Mouse (Mus musculus) heart, adult 9 months (tissue): ENCODE measurements around the gene Rassf8.

ENCODE experiments used
- DNase-seq, 2 experiments: peaks; one replicate each; pipeline ENCODE4 v3.0.0; 2022; ENCODE audit warnings: low spot score in 2 of 2

Gene Rassf8

DNA sequence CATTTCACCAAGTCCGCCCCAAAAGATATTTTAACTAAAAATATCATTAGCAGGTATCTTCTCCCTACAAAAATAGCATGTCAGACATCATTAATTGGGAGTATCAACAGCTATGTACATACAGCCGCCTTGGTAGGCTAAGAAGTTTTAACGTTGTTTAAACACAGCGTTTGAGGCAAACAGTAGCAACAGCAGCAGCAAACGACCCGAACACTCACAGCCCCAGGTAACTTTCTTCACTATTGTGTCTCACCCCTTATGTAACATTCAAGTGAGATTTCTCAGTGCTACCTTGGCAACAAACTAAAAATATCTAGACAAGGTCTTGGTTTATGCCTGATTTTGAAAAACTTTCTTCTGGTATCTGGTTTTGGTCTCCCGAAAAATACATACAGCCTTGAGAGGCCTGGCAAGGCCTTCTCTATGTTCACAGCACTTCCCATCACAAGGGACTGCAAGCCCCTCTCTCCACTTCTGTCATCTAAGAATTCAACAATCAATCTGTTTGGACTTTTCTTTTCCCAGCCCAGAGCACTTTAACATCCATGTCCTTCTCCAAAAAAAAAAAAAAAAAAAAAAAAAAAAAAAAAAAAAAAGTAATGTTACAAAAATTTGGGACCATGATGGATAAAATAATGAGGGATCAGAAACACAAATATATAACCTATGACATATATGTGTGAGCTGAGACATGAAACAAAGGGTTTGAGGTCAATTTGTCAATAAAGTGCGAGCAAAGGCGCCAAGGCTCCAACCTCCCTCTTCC, 115.1 kb downstream of the Rassf8 start:
- DNase-seq, result no peak

GRCm38 (mm10) chr6:145862321-145862720, 115.8 kb downstream of the Rassf8 start:
- no peak for DNase-seq

- no peak for DNase-seq
Observed at GRCm38 (mm10) chr6:145862739-145863064, 116.2 kb downstream of the Rassf8 start.

- DNase-seq, result peak; percentile 81 to 85
Observed at GRCm38 (mm10) chr6:145863065-145863971, 116.8 kb downstream of the Rassf8 start.

DNA sequence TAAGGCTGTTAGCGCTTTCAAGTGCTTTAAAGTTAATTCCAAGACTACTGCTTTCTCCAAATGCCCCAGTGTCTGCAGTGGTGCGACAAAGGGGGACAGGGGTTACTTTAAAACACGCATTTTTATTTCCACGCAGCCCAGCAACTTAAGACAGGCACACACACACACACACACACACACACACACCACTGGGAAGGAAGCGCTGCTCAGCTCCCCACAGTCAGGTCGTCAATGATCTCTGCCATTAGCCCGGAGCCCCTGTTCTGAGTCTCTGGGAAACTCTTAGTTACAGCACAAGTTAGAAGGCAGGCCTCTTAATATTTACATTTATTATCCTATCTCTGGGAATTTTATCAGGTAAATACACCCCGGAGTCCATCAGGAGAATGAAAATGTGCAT, 117.6 kb downstream of the Rassf8 start:
- no peak for DNase-seq

- peak; percentile 82 to 92 for DNase-seq
Observed at GRCm38 (mm10) chr6:145865289-145865885, 118.8 kb downstream of the Rassf8 start, which contains the start of gene Bhlhe41. Gene Bhlhe41 (minus strand): TSS chr6:145865558.

GRCm38 (mm10) chr6:145865886-145866851, 119.6 kb downstream of the Rassf8 start:
- DNase-seq, result peak; percentile 94 to 96

DNA sequence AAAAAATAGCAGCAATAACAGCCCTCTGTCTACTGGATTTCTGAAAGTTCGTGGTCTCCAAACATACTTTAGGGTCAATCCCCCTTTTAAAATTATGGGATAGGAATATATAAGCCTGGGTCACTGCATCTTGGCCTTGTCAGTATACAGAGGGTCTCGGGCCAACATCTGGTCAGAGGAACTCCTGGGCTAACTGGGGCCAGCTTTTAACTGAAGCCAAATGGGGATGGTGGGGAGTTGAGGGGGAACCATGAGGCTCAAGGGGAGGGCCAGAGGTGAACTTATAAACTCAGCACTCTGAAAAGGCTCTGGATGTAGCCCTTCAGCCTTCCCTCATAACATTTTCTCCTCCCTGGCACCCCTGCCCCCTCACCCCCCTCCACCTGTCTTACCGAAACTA, 120.6 kb downstream of the Rassf8 start:
- no peak for DNase-seq
